ENCODE assay signal across 9 mouse cellular contexts in the genomic region with DNA sequence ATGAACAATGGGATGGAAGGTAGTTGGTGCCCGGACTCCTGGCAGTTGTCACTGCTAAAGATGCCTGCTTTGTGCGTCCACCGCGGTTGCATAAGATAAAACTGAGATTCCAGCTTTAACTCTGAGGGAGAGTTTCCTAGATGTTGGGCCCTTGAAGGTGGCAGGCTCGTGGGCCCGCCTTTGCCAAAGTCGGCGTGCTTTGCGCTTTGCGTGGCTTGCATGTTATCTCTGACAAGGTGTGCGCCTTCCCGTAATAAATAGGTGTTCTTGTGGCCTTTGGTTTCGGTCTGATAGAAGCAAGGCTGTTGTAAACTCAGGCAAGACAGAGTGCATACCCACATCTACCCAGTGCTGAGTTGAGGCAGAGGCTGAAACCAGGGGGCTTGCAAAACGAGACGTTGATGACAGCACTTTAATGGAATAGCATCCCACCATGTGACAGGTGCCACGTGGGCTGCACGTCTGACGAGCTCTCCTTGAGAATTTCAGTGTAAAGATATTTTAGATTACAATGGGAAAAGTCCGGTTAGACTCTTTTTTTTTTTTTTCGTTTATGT. TPM values are rescaled to one million over a fixed set of nuclear protein-coding genes. Genes with fewer than 3 reads are reported as not detected.
DNase-seq lines count a peak whose midpoint lies in the region; ATAC-seq and TF ChIP-seq lines count a peak whose summit lies in the region.
"Had no signal": no experiment of that assay in that cellular context is flagged by ENCODE, and none has a peak within 500 bp of the region (broad histone marks: within the 10 kb centered on the region; RNA-seq: fewer than 3 reads in every experiment).

No protein-coding gene starts in this region.

- peaks cover 12% of the 10 kb centered on the region; the same call in 1 of the 2 replicates for H3K27me3 ChIP-seq in heart, embryonic 10.5 days (ENCODE audit: insufficient read depth, poor library complexity, severe bottlenecking)
- H3K27me3 ChIP-seq in CH12.LX (replicated peaks), result no peaks in the 10 kb centered on the region
- H3K27me3 ChIP-seq in forebrain, embryonic 14.5 days (replicated peaks; ENCODE audit: control insufficient read depth, insufficient read depth, low read length), result no peaks in the 10 kb centered on the region
- H3K27me3 ChIP-seq in liver, embryonic 15.5 days, result peaks cover 48% of the 10 kb centered on the region
- H3K27me3 ChIP-seq in thymus, adult 2 months (ENCODE audit: control insufficient read depth, insufficient read depth, low read length), result no peaks in the 10 kb centered on the region

- H3K4me1 ChIP-seq in heart, embryonic 10.5 days, result peaks cover 35% of the 10 kb centered on the region
- H3K4me1 ChIP-seq in CH12.LX (ENCODE audit: control insufficient read depth in 1 of 2, insufficient read depth in 2 of 2), result peaks cover 0 to 31% of the 10 kb centered on the region in 2 experiments; a peak in 2 of 4 replicates
- H3K4me1 ChIP-seq in forebrain, embryonic 14.5 days (ENCODE audit: control insufficient read depth, insufficient read depth, low read length), result 0 out of 2 replicates have a peak, but pooled peaks cover 9% of the 10 kb centered on the region
- peaks cover 18% of the 10 kb centered on the region; the same call in 1 of the 2 replicates for H3K4me1 ChIP-seq in liver, embryonic 15.5 days (replicated peaks)
- peaks cover 8% of the 10 kb centered on the region for H3K4me1 ChIP-seq in thymus, adult 2 months (replicated peaks; ENCODE audit: control insufficient read depth, insufficient read depth, low read length)

- in situ Hi-C loops in CH12.LX (cut with MboI; ENCODE audit: low pct_ligation_motif_present, low pct_unique_long_range_greater_than_20kb, low sequenced_read_pairs), result loop anchor here (5.0 to 25.0 kb wide), 2 partner anchors 177 to 412 kb away; no protein-coding TSS in a partner anchor

- intact Hi-C loops in heart, postnatal 25 days (cut with DNase I), result loop anchor here (2.0 kb wide), 2 partner anchors 85 to 173 kb away; no protein-coding TSS in a partner anchor

- peak overlapping the region; percentile 74 for H3K4me3 ChIP-seq in heart, embryonic 10.5 days
- H3K4me3 ChIP-seq in CH12.LX (replicated peaks in 1 of 3; ENCODE audit: low read depth in 2 of 3, low read length in 2 of 3, poor library complexity in 1 of 3), result peak overlapping the region in 1 of 3 experiments; percentile 64
- peak overlapping the region; percentile 67 for H3K4me3 ChIP-seq in forebrain, embryonic 14.5 days (ENCODE audit: low read depth, low read length)
- peak overlapping the region; percentile 59 for H3K4me3 ChIP-seq in liver, embryonic 15.5 days (replicated peaks)
- no peak overlapping the region for H3K4me3 ChIP-seq in thymus, adult 2 months (ENCODE audit: control insufficient read depth, insufficient read depth, low read length)

- dilution Hi-C loops in CH12.LX (cut with MboI; ENCODE audit: extremely low pct_ligation_motif_present, extremely low pct_unique_long_range_greater_than_20kb, low sequenced_read_pairs), result no loop called here

- H3K79me2 ChIP-seq in CH12.LX (replicated peaks; ENCODE audit: control insufficient read depth, extremely low read depth, insufficient read depth, poor library complexity, severe bottlenecking), result no peaks in the 10 kb centered on the region

- TF ChIP-seq POLR2A in CH12.LX (IDR thresholded peaks at IDR 0.05; ENCODE audit: low read depth, low read length), result no peak
- TF ChIP-seq POLR2A in thymus, adult 2 months (IDR thresholded peaks at IDR 0.05; ENCODE audit: control insufficient read depth, extremely low read depth, insufficient read depth, low read length, poor library complexity), result no peak

- WGBS in heart, embryonic 10.5 days, result 6% methylated on average over 20 of the region's 20 CpGs
- 5% methylated on average over 20 of the region's 20 CpGs for WGBS in forebrain, embryonic 14.5 days
- 11% methylated on average over 20 of the region's 20 CpGs for WGBS in liver, embryonic 15.5 days (ENCODE audit: insufficient replicate concordance)
- WGBS in thymus, adult 2 months, result 36% methylated on average over 20 of the region's 20 CpGs

- no peak for TF ChIP-seq RAD21 in CH12.LX (IDR thresholded peaks at IDR 0.05; ENCODE audit: low read depth, low read length)

- TF ChIP-seq CTCF in CH12.LX (conservative IDR thresholded peaks at IDR 0.05 in 1 of 2, IDR thresholded peaks at IDR 0.05 in 1 of 2; ENCODE audit: low read depth in 2 of 2, low read length in 2 of 2), result no peak
- no peak for TF ChIP-seq CTCF in thymus, adult 2 months (IDR thresholded peaks at IDR 0.05; ENCODE audit: borderline replicate concordance, control insufficient read depth, extremely low read depth, insufficient read depth, low read length, poor library complexity)

- H3K36me3 ChIP-seq in heart, embryonic 10.5 days, result peaks cover 4% of the 10 kb centered on the region; the same call in 1 of the 2 replicates
- peaks cover 0 to 5% of the 10 kb centered on the region in 2 experiments for H3K36me3 ChIP-seq in CH12.LX (replicated peaks in 1 of 2; ENCODE audit: control insufficient read depth in 1 of 2, insufficient read depth in 1 of 2, low read length in 1 of 2)
- no peaks in the 10 kb centered on the region for H3K36me3 ChIP-seq in forebrain, embryonic 14.5 days (ENCODE audit: control insufficient read depth, insufficient read depth, low read length)
- H3K36me3 ChIP-seq in liver, embryonic 15.5 days (replicated peaks), result no peaks in the 10 kb centered on the region
- no peaks in the 10 kb centered on the region for H3K36me3 ChIP-seq in thymus, adult 2 months (ENCODE audit: control insufficient read depth, insufficient read depth, low read length)

- H3K27ac ChIP-seq in heart, embryonic 10.5 days, result peak overlapping the region; percentile 86
- no peak overlapping the region for H3K27ac ChIP-seq in CH12.LX (ENCODE audit: insufficient read depth, low read depth)
- H3K27ac ChIP-seq in forebrain, embryonic 14.5 days (ENCODE audit: low read depth, low read length), result no peak overlapping the region
- no peak overlapping the region for H3K27ac ChIP-seq in liver, embryonic 15.5 days (replicated peaks)
- H3K27ac ChIP-seq in thymus, adult 2 months (ENCODE audit: control insufficient read depth, insufficient read depth, low read length), result no peak overlapping the region

- ATAC-seq in forebrain, embryonic 14.5 days, result peak; percentile 49
- no peak for ATAC-seq in liver, embryonic 15.5 days (ENCODE audit: insufficient read depth)

- H3K4me2 ChIP-seq in CH12.LX (ENCODE audit: insufficient read depth, low read depth, poor library complexity, severe bottlenecking), result peak overlapping the region; percentile 91
- H3K4me2 ChIP-seq in forebrain, embryonic 14.5 days (ENCODE audit: low read length), result peak overlapping the region; percentile 82
- H3K4me2 ChIP-seq in liver, embryonic 15.5 days, result peak overlapping the region; percentile 72

- no peak for DNase-seq in heart, embryonic 10.5 days (ENCODE audit: low spot score)
- no peak for DNase-seq in heart, postnatal 25 days (ENCODE audit: low spot score)
- DNase-seq in CH12.LX (ENCODE audit: extremely low read depth), result no peak
- peak; percentile 50 for DNase-seq in forebrain, embryonic 14.5 days (ENCODE audit: low spot score)
- no peak for DNase-seq in thymus, adult 2 months
- DNase-seq in urinary bladder, postnatal 4 days (ENCODE audit: low spot score in 2 of 2), result no peak
- DNase-seq in adrenal gland, postnatal 25 days, result no peak

- no peak overlapping the region for H3K9ac ChIP-seq in CH12.LX (ENCODE audit: insufficient read depth, low read depth)
- peak overlapping the region; percentile 69 for H3K9ac ChIP-seq in forebrain, embryonic 14.5 days (ENCODE audit: low read length)
- no peak overlapping the region for H3K9ac ChIP-seq in liver, embryonic 15.5 days

- no peak for TF ChIP-seq EP300 in CH12.LX (IDR thresholded peaks at IDR 0.05; ENCODE audit: low read length)

- H3K9me3 ChIP-seq in heart, embryonic 10.5 days, result no peaks in the 10 kb centered on the region
- no peaks in the 10 kb centered on the region for H3K9me3 ChIP-seq in CH12.LX (replicated peaks; ENCODE audit: low read length)
- no peaks in the 10 kb centered on the region for H3K9me3 ChIP-seq in forebrain, embryonic 14.5 days (replicated peaks; ENCODE audit: control insufficient read depth, low read length)
- no peaks in the 10 kb centered on the region for H3K9me3 ChIP-seq in liver, embryonic 15.5 days (replicated peaks)

TF ChIP-seq in CH12.LX, 34 proteins besides CTCF, POLR2A, EP300 and RAD21 (continues in another document):
- TF ChIP-seq MAZ (IDR thresholded peaks at IDR 0.05; ENCODE audit: low read depth, low read length), result no peak
- TF ChIP-seq ZC3H11A (IDR thresholded peaks at IDR 0.05; ENCODE audit: low read depth, low read length), result no peak
- no peak for TF ChIP-seq RCOR1 (conservative IDR thresholded peaks at IDR 0.05; ENCODE audit: low read depth, low read length)
- no peak for TF ChIP-seq NRF1 (IDR thresholded peaks at IDR 0.05; ENCODE audit: low read depth, low read length)
- no peak for TF ChIP-seq JUN (IDR thresholded peaks at IDR 0.05; ENCODE audit: insufficient read depth, low read depth, low read length)
- no peak for TF ChIP-seq MEF2A (IDR thresholded peaks at IDR 0.05; ENCODE audit: borderline replicate concordance, low read depth, low read length)
- TF ChIP-seq POLR2AphosphoS2 (IDR thresholded peaks at IDR 0.05; ENCODE audit: low read depth, low read length), result no peak
- no peak for TF ChIP-seq TBP (conservative IDR thresholded peaks at IDR 0.05; ENCODE audit: low read depth, low read length)
- TF ChIP-seq IRF4 (IDR thresholded peaks at IDR 0.05; ENCODE audit: low read depth, low read length), result no peak
- no peak for TF ChIP-seq E2F4 (IDR thresholded peaks at IDR 0.05; ENCODE audit: insufficient replicate concordance, low read depth, low read length)
- TF ChIP-seq USF1 (IDR thresholded peaks at IDR 0.05; ENCODE audit: low read depth, low read length), result no peak

RNA-seq across cellular contexts. Expression of a gene that starts 0.7 kb away (rescaled TPM):
- polyA plus RNA-seq in heart, embryonic 10.5 days (2016; fragmentation: Nextera tagmentation; extraction: Ambion mirVana), result 9.2 TPM in 2 replicates
- 10 to 100 TPM; 20.8 to 27.2 TPM for total RNA-seq in heart, postnatal 25 days (2021)
- 0.34 and 0.55 TPM in 2 replicates for total RNA-seq in CH12.LX (2012; rRNA removed)
- total RNA-seq in CH12.LX (2014; rRNA removed), result 0.46 and 0.86 TPM in 2 replicates
- 0.73 and 0.86 TPM in 2 replicates for polyA plus RNA-seq in CH12.LX (2012; ENCODE audit: insufficient read length, low read depth)
- 8.8 and 11.0 TPM in 2 replicates for polyA plus RNA-seq in forebrain, embryonic 14.5 days (2014; fragmentation: Nextera tagmentation; extraction: Ambion mirVana)
- polyA plus RNA-seq in liver, embryonic 15.5 days (2015; fragmentation: Nextera tagmentation; extraction: Ambion mirVana), result 0.48 and 0.61 TPM in 2 replicates
- polyA plus RNA-seq in thymus, adult 2 months (2012; rRNA removed), result 4.6 and 6.3 TPM in 2 replicates
- total RNA-seq in adrenal gland, postnatal 25 days (2021), result 9.1 and 10.0 TPM in 2 replicates

RNA-seq across cellular contexts. Expression of a gene that starts 53.5 kb away (rescaled TPM):
- polyA plus RNA-seq in heart, embryonic 10.5 days (2016; fragmentation: Nextera tagmentation; extraction: Ambion mirVana), result not detected in 2 replicates
- total RNA-seq in heart, postnatal 25 days (2021), result not detected
- not detected in 2 replicates for total RNA-seq in CH12.LX (2012; rRNA removed)
- not detected in 2 replicates for total RNA-seq in CH12.LX (2014; rRNA removed)
- polyA plus RNA-seq in CH12.LX (2012; ENCODE audit: insufficient read length, low read depth), result not detected in 2 replicates
- polyA plus RNA-seq in forebrain, embryonic 14.5 days (2014; fragmentation: Nextera tagmentation; extraction: Ambion mirVana), result not detected in 2 replicates
- not detected in 2 replicates for polyA plus RNA-seq in liver, embryonic 15.5 days (2015; fragmentation: Nextera tagmentation; extraction: Ambion mirVana)
- polyA plus RNA-seq in thymus, adult 2 months (2012; rRNA removed), result not detected in 2 replicates
- not detected in 2 replicates for total RNA-seq in adrenal gland, postnatal 25 days (2021)
- polyA plus RNA-seq: gonadal fat pad, adult 2 months had no signal
